Mouse (Mus musculus) heart, embryonic 13.5 days (tissue): Measurements from ENCODE around the gene Specc1. TPM values are rescaled to one million over a fixed set of nuclear protein-coding genes. Genes with fewer than 3 reads are reported as not detected.

Experiments
- ATAC-seq: fragments of 200-750 bp; cut with Nextera tagmentation; 2 replicates; pipeline ENCODE4 v1.8.0; 2017; ENCODE audit warnings: moderate TSS enrichment; ENCODE audit not compliant: insufficient number of reproducible peaks, low FRiP score, low TSS enrichment; ENCODE audit errors: extremely low read depth
- H3K27ac ChIP-seq: fragments of 300-500 bp; sonication (generic); replicated peaks from 2 replicates; pipeline ENCODE4 v1.5.1; 2015; ENCODE audit warnings: moderate library complexity, mild to moderate bottlenecking, inconsistent platforms
- H3K27me3 ChIP-seq: fragments of 300-500 bp; sonication (generic); replicated peaks from 2 replicates; pipeline ENCODE4 v1.6.1; 2015; ENCODE audit warnings: mild to moderate bottlenecking, inconsistent platforms
- H3K36me3 ChIP-seq: fragments of 300-500 bp; sonication (generic); 2 replicates; pipeline ENCODE4 v1.6.1; 2015; ENCODE audit warnings: mild to moderate bottlenecking, inconsistent platforms
- H3K4me1 ChIP-seq: fragments of 300-500 bp; sonication (generic); 2 replicates; pipeline ENCODE4 v1.6.1; 2015; ENCODE audit warnings: inconsistent platforms
- H3K4me2 ChIP-seq: fragments of 300-500 bp; sonication (generic); 2 replicates; pipeline ENCODE4 v1.6.1; 2015; ENCODE audit warnings: inconsistent platforms, mild to moderate bottlenecking, moderate library complexity
- H3K4me3 ChIP-seq: fragments of 300-500 bp; sonication (generic); 2 replicates; pipeline ENCODE4 v1.5.1; 2015; ENCODE audit warnings: moderate library complexity, mild to moderate bottlenecking, inconsistent platforms
- H3K9ac ChIP-seq: fragments of 300-500 bp; sonication (generic); 2 replicates; pipeline ENCODE4 v1.6.1; 2015; ENCODE audit warnings: inconsistent platforms, mild to moderate bottlenecking, moderate library complexity
- H3K9me3 ChIP-seq: fragments of 300-500 bp; sonication (generic); 2 replicates; pipeline ENCODE4 v1.6.1; 2016; ENCODE audit warnings: inconsistent platforms
- WGBS: fragments of 180-500 bp; shearing (Covaris S2); methylation state at CpG from one replicate; pipeline ENCODE4 v1.1.7; 2015; ENCODE audit warnings: mixed read lengths; 5-methylcytosine and 5-hydroxymethylcytosine counted together
- polyA plus RNA-seq: library from polyadenylated mRNA; unstranded; fragments of >200 nt; fragmentation: Nextera tagmentation; extraction: Ambion mirVana; gene quantifications from 2 replicates; pipeline ENCODE4 v1.2.1, GENCODE M21; 2015

Specc1 gene
- polyA plus RNA-seq, 1 experiment from 2014 or later = 13.1 TPM

- Histone ChIP-seq H3K4me1 (peaks cover 7% of the 10 kb centered on the region), H3K4me2 (no peak overlapping the region), H3K9me3 (no peaks in the 10 kb centered on the region), H3K9ac (no peak overlapping the region), H3K4me3 (no peak overlapping the region), H3K27ac (no peak overlapping the region), H3K36me3 (no peaks in the 10 kb centered on the region), H3K27me3 (peaks cover 29% of the 10 kb centered on the region)
- WGBS = 53% methylated on average over 5 of the region's 5 CpGs
- ATAC-seq = no peak
Measured at GRCm38 (mm10) chr11:62259214-62259613, 302.7 kb downstream of the Specc1 start.

- no peak overlapping the region for H3K27ac ChIP-seq
- H3K4me2 ChIP-seq = no peak overlapping the region
- no peak overlapping the region for H3K9ac ChIP-seq
- no peak for ATAC-seq
- peaks cover 38% of the 10 kb centered on the region for H3K27me3 ChIP-seq
- WGBS = 67% methylated on average over 7 of the region's 7 CpGs
- H3K4me3 ChIP-seq = no peak overlapping the region
- no peaks in the 10 kb centered on the region for H3K9me3 ChIP-seq
- H3K36me3 ChIP-seq = no peaks in the 10 kb centered on the region
- peaks cover 15% of the 10 kb centered on the region for H3K4me1 ChIP-seq
Measured at GRCm38 (mm10) chr11:62263599-62263998, 307.0 kb downstream of the Specc1 start.

- no peak for ATAC-seq
- Histone ChIP-seq H3K27me3 (peaks cover 38% of the 10 kb centered on the region), H3K4me3 (no peak overlapping the region), H3K36me3 (no peaks in the 10 kb centered on the region), H3K4me1 (peaks cover 15% of the 10 kb centered on the region), H3K27ac (no peak overlapping the region), H3K9ac (no peak overlapping the region), H3K4me2 (no peak overlapping the region), H3K9me3 (no peaks in the 10 kb centered on the region)
- WGBS = 31% methylated on average over 7 of the region's 7 CpGs
Measured at GRCm38 (mm10) chr11:62264018-62264417, 307.5 kb downstream of the Specc1 start.

- Histone ChIP-seq H3K9me3 (no peaks in the 10 kb centered on the region), H3K4me1 (peaks cover 18% of the 10 kb centered on the region), H3K4me3 (no peak overlapping the region), H3K4me2 (no peak overlapping the region), H3K9ac (no peak overlapping the region), H3K27ac (no peak overlapping the region), H3K27me3 (peaks cover 23% of the 10 kb centered on the region), H3K36me3 (no peaks in the 10 kb centered on the region)
- ATAC-seq = no peak
- WGBS = 82% methylated on average over 7 of the region's 7 CpGs
Measured at GRCm38 (mm10) chr11:62265642-62266041, 309.1 kb downstream of the Specc1 start.

GRCm38 (mm10) chr11:62266466-62267214 is 310.1 kb downstream of the Specc1 start:
- ATAC-seq = no peak
- no peak overlapping the region for H3K4me3 ChIP-seq
- no peaks in the 10 kb centered on the region for H3K36me3 ChIP-seq
- H3K9me3 ChIP-seq = no peaks in the 10 kb centered on the region
- no peak overlapping the region for H3K27ac ChIP-seq
- H3K4me2 ChIP-seq = 0 out of 2 replicates have a peak overlapping the region, but pooled peaks have one; percentile 18
- H3K4me1 ChIP-seq = peaks cover 22% of the 10 kb centered on the region
- H3K27me3 ChIP-seq = peaks cover 14% of the 10 kb centered on the region; the same call in 1 of the 2 replicates
- H3K9ac ChIP-seq = no peak overlapping the region
- 43% methylated on average over 17 of the region's 17 CpGs for WGBS

- no peak for ATAC-seq
- H3K9ac ChIP-seq = no peak overlapping the region
- H3K4me2 ChIP-seq = no peak overlapping the region
- H3K27me3 ChIP-seq = peaks cover 14% of the 10 kb centered on the region; the same call in 1 of the 2 replicates
- WGBS = 64% methylated on average over 8 of the region's 8 CpGs
- H3K4me1 ChIP-seq = peaks cover 22% of the 10 kb centered on the region
- no peak overlapping the region for H3K4me3 ChIP-seq
- no peak overlapping the region for H3K27ac ChIP-seq
- H3K36me3 ChIP-seq = no peaks in the 10 kb centered on the region
- no peaks in the 10 kb centered on the region for H3K9me3 ChIP-seq
Measured at GRCm38 (mm10) chr11:62268381-62268780, 311.8 kb downstream of the Specc1 start.

- no peaks in the 10 kb centered on the region for H3K36me3 ChIP-seq
- ATAC-seq = no peak
- no peaks in the 10 kb centered on the region for H3K9me3 ChIP-seq
- H3K27ac ChIP-seq = no peak overlapping the region
- no peak overlapping the region for H3K4me2 ChIP-seq
- peaks cover 14% of the 10 kb centered on the region; the same call in 1 of the 2 replicates for H3K27me3 ChIP-seq
- H3K4me3 ChIP-seq = no peak overlapping the region
- peaks cover 16% of the 10 kb centered on the region for H3K4me1 ChIP-seq
- H3K9ac ChIP-seq = no peak overlapping the region
- 70% methylated on average over 12 of the region's 12 CpGs for WGBS
Measured at GRCm38 (mm10) chr11:62269097-62269496, 312.5 kb downstream of the Specc1 start.

GRCm38 (mm10) chr11:62270851-62271250 is 314.3 kb downstream of the Specc1 start:
- H3K36me3 ChIP-seq = no peaks in the 10 kb centered on the region
- no peak overlapping the region for H3K9ac ChIP-seq
- H3K27ac ChIP-seq = no peak overlapping the region
- WGBS = 54% methylated on average over 5 of the region's 5 CpGs
- ATAC-seq = no peak
- no peaks in the 10 kb centered on the region for H3K9me3 ChIP-seq
- H3K4me1 ChIP-seq = peaks cover 15% of the 10 kb centered on the region
- H3K27me3 ChIP-seq = peaks cover 4% of the 10 kb centered on the region; the same call in 1 of the 2 replicates
- no peak overlapping the region for H3K4me3 ChIP-seq
- H3K4me2 ChIP-seq = no peak overlapping the region

Other genes with a start within 250 kb of the Specc1 start
- gene Slc5a10, start 235.9 kb upstream of the Specc1 start, polyA plus RNA-seq = 0.07 TPM in 1 of 2 replicates, not detected in the other
- gene Prpsap2, start 194.7 kb upstream of the Specc1 start, polyA plus RNA-seq = 17.0 and 19.0 TPM in 2 replicates
- gene Ulk2, start 101.7 kb upstream of the Specc1 start, polyA plus RNA-seq = 10.4 and 11.2 TPM in 2 replicates
- gene Akap10, start 26.5 kb upstream of the Specc1 start, polyA plus RNA-seq = 11.9 and 12.4 TPM in 2 replicates